ENCODE assay signal across 15 mouse cellular contexts in the genomic region with DNA sequence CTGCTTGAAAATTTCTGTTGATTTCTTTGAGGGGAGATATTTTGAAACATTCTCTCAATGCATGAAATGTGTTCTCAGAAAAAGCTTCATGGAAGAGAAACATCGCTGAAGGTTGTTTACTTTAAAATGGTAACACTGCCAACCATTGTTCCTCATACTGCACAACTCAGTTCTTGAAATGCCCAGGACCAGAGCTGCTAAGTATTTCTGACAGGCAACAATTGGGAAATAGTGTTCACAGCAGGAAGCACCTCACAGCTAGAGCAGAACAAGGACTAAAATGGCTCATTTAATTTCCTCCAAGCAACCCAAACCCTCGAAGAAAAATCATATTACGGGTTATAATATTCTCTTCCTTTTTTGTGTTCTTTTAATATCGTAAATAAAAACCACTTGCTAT.
"Had no signal": no experiment of that assay in that cellular context is flagged by ENCODE, and none has a peak within 500 bp of the region (broad histone marks: within the 10 kb centered on the region; RNA-seq: fewer than 3 reads in every experiment).

No protein-coding gene starts in this region.

- H3K36me3 ChIP-seq: liver, embryonic 12.5 days; lung, embryonic 15.5 days; midbrain, embryonic 13.5 days; midbrain, embryonic 15.5 days; neural tube, embryonic 12.5 days had no signal

- H3K9me3 ChIP-seq: liver, embryonic 12.5 days; lung, embryonic 15.5 days; megakaryocyte, embryonic 14.5 days; midbrain, embryonic 13.5 days; midbrain, embryonic 15.5 days; neural tube, embryonic 12.5 days had no signal

- ATAC-seq: liver, embryonic 12.5 days; midbrain, embryonic 13.5 days; midbrain, embryonic 15.5 days had no signal

- H3K27me3 ChIP-seq: lung, embryonic 15.5 days; neural tube, embryonic 12.5 days had no signal

- H3K4me1 ChIP-seq: liver, embryonic 12.5 days; lung, embryonic 15.5 days; megakaryocyte, embryonic 14.5 days; midbrain, embryonic 13.5 days; midbrain, embryonic 15.5 days; neural tube, embryonic 12.5 days had no signal

- H3K4me2 ChIP-seq: liver, embryonic 12.5 days; lung, embryonic 15.5 days; midbrain, embryonic 11.5 days; midbrain, embryonic 13.5 days; midbrain, embryonic 15.5 days; neural tube, embryonic 12.5 days had no signal

- H3K27ac ChIP-seq: liver, embryonic 12.5 days; liver, embryonic 14.5 days; lung, embryonic 15.5 days; macrophage; midbrain, embryonic 13.5 days; midbrain, embryonic 15.5 days; neural tube, embryonic 12.5 days had no signal

- H3K9ac ChIP-seq: liver, embryonic 12.5 days; liver, embryonic 14.5 days; lung, embryonic 15.5 days; midbrain, embryonic 13.5 days; midbrain, embryonic 15.5 days; neural tube, embryonic 12.5 days had no signal

- H3K4me3 ChIP-seq: liver, embryonic 12.5 days; lung, embryonic 15.5 days; megakaryocyte, embryonic 14.5 days; midbrain, embryonic 13.5 days; midbrain, embryonic 15.5 days; neural tube, embryonic 12.5 days had no signal

- DNase-seq: lung, adult 2 months; lung, postnatal 14 days; lung, postnatal 36 days; thymus, adult 18-20 months; thymus, postnatal 14 days; thymus, postnatal 36 days had no signal
